Mouse (Mus musculus) liver, postnatal 0 days (tissue): ENCODE measurements at regions not wholly inside any gene's neighbourhood (a gene's known extent, or its start where the extent isn't known, plus 50 kb on each side); places are given as distances from the start of the nearest gene placed in this dataset.

ENCODE experiments used
- CTCF ChIP-seq: sonication (generic); IDR thresholded peaks from 2 replicates; pipeline ENCODE4 v1.5.1; 2016; ENCODE audit warnings: antibody characterized with exemption, low read depth
- EP300 ChIP-seq: IDR thresholded peaks from 2 replicates; pipeline ENCODE4 v1.6.1; 2016; ENCODE audit warnings: antibody characterized with exemption, low read depth, mild to moderate bottlenecking

DNA sequence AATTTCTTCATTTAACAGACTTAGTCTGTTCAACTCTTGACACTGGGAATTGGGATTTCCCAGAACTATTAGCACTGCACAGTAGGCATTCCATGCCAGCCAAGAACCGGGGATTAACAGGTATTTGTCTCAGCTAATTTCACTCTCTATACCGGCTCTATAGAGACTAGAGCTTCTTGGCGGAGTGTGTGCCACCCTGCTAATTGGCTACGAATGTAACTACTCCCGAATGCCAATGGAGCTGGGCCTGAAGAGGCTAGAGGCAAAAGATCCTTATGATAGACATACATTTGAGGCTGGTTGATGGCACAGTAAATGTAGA is 216.0 kb upstream of the Arx start:
- TF ChIP-seq CTCF (no peak), EP300 (no peak)
